Mouse (Mus musculus) CH12.LX (cell line): ENCODE measurements around the gene Ccn1.

ENCODE experiments used
- CTCF ChIP-seq, 2 experiments: IDR thresholded peaks in 1 of 2; conservative IDR thresholded peaks in 1 of 2; 2 replicates each; pipeline ENCODE4 v1.5.1; 2011 to 2012; ENCODE audit warnings: low read depth in 2 of 2, low read length in 2 of 2, improper control_type of control experiment in 1 of 2, inconsistent platforms in 1 of 2, mild to moderate bottlenecking in 1 of 2, moderate library complexity in 1 of 2
- E2F4 ChIP-seq: IDR thresholded peaks from 2 replicates; pipeline ENCODE4 v1.6.1; 2011; ENCODE audit warnings: low read depth, low read length, improper control_type of control experiment; ENCODE audit not compliant: insufficient replicate concordance
- EP300 ChIP-seq: IDR thresholded peaks from 2 replicates; pipeline ENCODE4 v1.6.1; 2011; ENCODE audit warnings: low read length, improper control_type of control experiment
- GABPA ChIP-seq: IDR thresholded peaks from 2 replicates; pipeline ENCODE4 v1.6.1; 2012; ENCODE audit warnings: low read depth, low read length, improper control_type of control experiment, inconsistent platforms; ENCODE audit not compliant: insufficient replicate concordance
- KAT2A ChIP-seq: IDR thresholded peaks from 2 replicates; pipeline ENCODE4 v1.6.1; 2012; ENCODE audit warnings: low read length, improper control_type of control experiment, inconsistent platforms; ENCODE audit not compliant: insufficient replicate concordance
- MEF2A ChIP-seq: IDR thresholded peaks from 2 replicates; pipeline ENCODE4 v1.6.1; 2014; ENCODE audit warnings: low read depth, mild to moderate bottlenecking, inconsistent platforms, low read length, improper control_type of control experiment, borderline replicate concordance
- MXI1 ChIP-seq: IDR thresholded peaks from 2 replicates; pipeline ENCODE4 v1.6.1; 2011; ENCODE audit warnings: mild to moderate bottlenecking, low read depth, low read length, improper control_type of control experiment
- POLR2A ChIP-seq: IDR thresholded peaks from 2 replicates; pipeline ENCODE4 v1.6.1; 2011; ENCODE audit warnings: low read depth, mild to moderate bottlenecking, improper control_type of control experiment, low read length
- SIN3A ChIP-seq: IDR thresholded peaks from 2 replicates; pipeline ENCODE4 v1.6.1; 2012; ENCODE audit warnings: low read length, improper control_type of control experiment, inconsistent platforms
- USF1 ChIP-seq: IDR thresholded peaks from 2 replicates; pipeline ENCODE4 v1.6.1; 2014; ENCODE audit warnings: low read depth, mild to moderate bottlenecking, inconsistent platforms, low read length, improper control_type of control experiment

- TF ChIP-seq E2F4 (no peak), POLR2A (no peak), CTCF (conservative IDR thresholded peaks at IDR 0.05 in 1 of 2, IDR thresholded peaks at IDR 0.05 in 1 of 2; ENCODE audit: low read depth in 2 of 2, low read length in 2 of 2) (no peak), MEF2A (no peak), GABPA (no peak), SIN3A (no peak), USF1 (no peak), EP300 (no peak), MXI1 (no peak), KAT2A (no peak)
Measured at GRCm38 (mm10) chr3:145674815-145675214, 25.0 kb upstream of the Ccn1 start.
